In genomic region chr8:69821971-69822385, GRCm38 (mm10) we compare ENCODE assay signal across 8 mouse cellular contexts. TPM values are rescaled to one million over a fixed set of nuclear protein-coding genes. Genes with fewer than 3 reads are reported as not detected.
DNase-seq lines count a peak whose midpoint lies in the region; ATAC-seq and TF ChIP-seq lines count a peak whose summit lies in the region.

No protein-coding gene starts in this region.

- peak; percentile 71 for DNase-seq in neural tube, embryonic 11.5 days (ENCODE audit: low spot score)
- DNase-seq in neural tube, embryonic 10.5 days (ENCODE audit: extremely low spot score, low spot score), result no peak
- peak; percentile 67 to 75 for DNase-seq in kidney, postnatal 36 days
- no peak for DNase-seq in gastrocnemius, adult 18-20 months (ENCODE audit: low spot score)
- no peak for DNase-seq in cerebellum, adult 11-12 months

- H3K4me3 ChIP-seq in neural tube, embryonic 11.5 days (ENCODE audit: low read depth, low read length), result peak overlapping the region; percentile 50
- peak overlapping the region; percentile 21 for H3K4me3 ChIP-seq in bone marrow, adult 2 months (replicated peaks; ENCODE audit: control insufficient read depth, low read depth, low read length)
- H3K4me3 ChIP-seq in heart, embryonic 15.5 days, result peak overlapping the region; percentile 52
- H3K4me3 ChIP-seq in midbrain, embryonic 13.5 days (replicated peaks), result peak overlapping the region; percentile 62

- peak overlapping the region; percentile 64 for H3K9ac ChIP-seq in neural tube, embryonic 11.5 days (ENCODE audit: low read length)
- H3K9ac ChIP-seq in heart, embryonic 15.5 days, result peak overlapping the region; percentile 32
- H3K9ac ChIP-seq in midbrain, embryonic 13.5 days (replicated peaks), result peak overlapping the region; percentile 78

- H3K36me3 ChIP-seq in neural tube, embryonic 11.5 days (ENCODE audit: control insufficient read depth, insufficient read depth, low read length), result peaks cover 10% of the 10 kb centered on the region
- H3K36me3 ChIP-seq in heart, embryonic 15.5 days, result peaks cover 10% of the 10 kb centered on the region; the same call in 1 of the 2 replicates
- H3K36me3 ChIP-seq in midbrain, embryonic 13.5 days, result peaks cover 54% of the 10 kb centered on the region

- no peak overlapping the region for H3K27ac ChIP-seq in neural tube, embryonic 11.5 days (ENCODE audit: low read depth, low read length)
- no peak overlapping the region for H3K27ac ChIP-seq in bone marrow, adult 2 months (ENCODE audit: control insufficient read depth, insufficient read depth, low read depth, low read length, poor library complexity)
- H3K27ac ChIP-seq in heart, embryonic 15.5 days, result 0 out of 2 replicates have a peak overlapping the region, but pooled peaks have one; percentile 36
- H3K27ac ChIP-seq in midbrain, embryonic 13.5 days, result peak overlapping the region; percentile 79

- no peaks in the 10 kb centered on the region for H3K9me3 ChIP-seq in neural tube, embryonic 11.5 days (ENCODE audit: control insufficient read depth, low read length)
- no peaks in the 10 kb centered on the region for H3K9me3 ChIP-seq in heart, embryonic 15.5 days (replicated peaks)
- H3K9me3 ChIP-seq in midbrain, embryonic 13.5 days, result no peaks in the 10 kb centered on the region

- WGBS in neural tube, embryonic 11.5 days, result 0% methylated on average over 15 of the region's 22 CpGs
- under 1% methylated on average over 19 of the region's 22 CpGs for WGBS in bone marrow, adult 2 months
- WGBS in heart, embryonic 15.5 days, result 2% methylated on average over 14 of the region's 22 CpGs
- 0% methylated on average over 12 of the region's 22 CpGs for WGBS in midbrain, embryonic 13.5 days

- ATAC-seq in neural tube, embryonic 11.5 days (ENCODE audit: insufficient read depth, low FRiP score, low TSS enrichment), result peak; percentile 63
- ATAC-seq in heart, embryonic 15.5 days (replicated peaks; ENCODE audit: insufficient number of reproducible peaks, insufficient read depth, low FRiP score, low read depth), result peak; percentile 44; the same call in 1 of the 2 replicates
- ATAC-seq in midbrain, embryonic 13.5 days, result peak; percentile 70

- no peak for TF ChIP-seq CTCF in bone marrow, adult 2 months (IDR thresholded peaks at IDR 0.05; ENCODE audit: control insufficient read depth, insufficient read depth, low read length)

- H3K4me2 ChIP-seq in neural tube, embryonic 11.5 days (ENCODE audit: low read depth), result peak overlapping the region; percentile 77
- peak overlapping the region; percentile 75 for H3K4me2 ChIP-seq in heart, embryonic 15.5 days
- H3K4me2 ChIP-seq in midbrain, embryonic 13.5 days (replicated peaks), result peak overlapping the region; percentile 78

- H3K4me1 ChIP-seq in neural tube, embryonic 11.5 days (ENCODE audit: control insufficient read depth, insufficient read depth, low read length), result peaks cover 9% of the 10 kb centered on the region
- H3K4me1 ChIP-seq in bone marrow, adult 2 months (ENCODE audit: control insufficient read depth, insufficient read depth, low read length), result peaks cover 2% of the 10 kb centered on the region
- peaks cover 13% of the 10 kb centered on the region for H3K4me1 ChIP-seq in heart, embryonic 15.5 days (replicated peaks)
- peaks cover 41% of the 10 kb centered on the region for H3K4me1 ChIP-seq in midbrain, embryonic 13.5 days (replicated peaks)

- no peaks in the 10 kb centered on the region for H3K27me3 ChIP-seq in neural tube, embryonic 11.5 days (ENCODE audit: control insufficient read depth, insufficient read depth, low read length)
- no peaks in the 10 kb centered on the region for H3K27me3 ChIP-seq in heart, embryonic 15.5 days
- H3K27me3 ChIP-seq in midbrain, embryonic 13.5 days, result peaks cover 29% of the 10 kb centered on the region

- no peak for TF ChIP-seq POLR2A in bone marrow, adult 2 months (IDR thresholded peaks at IDR 0.05; ENCODE audit: borderline replicate concordance, control insufficient read depth, low read depth, low read length)

RNA-seq across cellular contexts. Expression of gene Lpar2, which starts 0.3 kb away (rescaled TPM):
- polyA plus RNA-seq in neural tube, embryonic 11.5 days (2014; fragmentation: Nextera tagmentation; extraction: Ambion mirVana), result 0.73 and 1.2 TPM in 2 replicates
- polyA plus RNA-seq in bone marrow, adult 2 months (2011; ENCODE audit: insufficient read depth, insufficient read length, low replicate concordance, missing spikeins), result 1.3 and 3.8 TPM in 2 replicates
- polyA plus RNA-seq in heart, embryonic 15.5 days (2015; fragmentation: Nextera tagmentation; extraction: Ambion mirVana), result 0.15 and 0.30 TPM in 2 replicates
- polyA plus RNA-seq in midbrain, embryonic 13.5 days (2015; fragmentation: Nextera tagmentation; extraction: Ambion mirVana), result 0.58 and 0.64 TPM in 2 replicates
- under 1 TPM; 0.05 to 0.07 TPM for total RNA-seq in gastrocnemius, adult 18-20 months (2021)

RNA-seq across cellular contexts. Expression of gene Pbx4, which starts 10.3 kb away (rescaled TPM):
- 28.8 and 31.2 TPM in 2 replicates for polyA plus RNA-seq in neural tube, embryonic 11.5 days (2014; fragmentation: Nextera tagmentation; extraction: Ambion mirVana)
- polyA plus RNA-seq in bone marrow, adult 2 months (2011; ENCODE audit: insufficient read depth, insufficient read length, low replicate concordance, missing spikeins), result 5.9 and 9.7 TPM in 2 replicates
- polyA plus RNA-seq in heart, embryonic 15.5 days (2015; fragmentation: Nextera tagmentation; extraction: Ambion mirVana), result 2.6 and 5.6 TPM in 2 replicates
- 59.2 and 65.0 TPM in 2 replicates for polyA plus RNA-seq in midbrain, embryonic 13.5 days (2015; fragmentation: Nextera tagmentation; extraction: Ambion mirVana)
- total RNA-seq in gastrocnemius, adult 18-20 months (2021), result not detected

RNA-seq across cellular contexts. Expression of gene Gmip, which starts 13.5 kb away (rescaled TPM):
- polyA plus RNA-seq in neural tube, embryonic 11.5 days (2014; fragmentation: Nextera tagmentation; extraction: Ambion mirVana), result 10.9 and 14.2 TPM in 2 replicates
- polyA plus RNA-seq in bone marrow, adult 2 months (2011; ENCODE audit: insufficient read depth, insufficient read length, low replicate concordance, missing spikeins), result 45.7 and 112 TPM in 2 replicates
- polyA plus RNA-seq in heart, embryonic 15.5 days (2015; fragmentation: Nextera tagmentation; extraction: Ambion mirVana), result 5.4 and 8.9 TPM in 2 replicates
- polyA plus RNA-seq in midbrain, embryonic 13.5 days (2015; fragmentation: Nextera tagmentation; extraction: Ambion mirVana), result 31.8 and 37.0 TPM in 2 replicates
- 1 to 10 TPM; 3.5 to 3.8 TPM for total RNA-seq in gastrocnemius, adult 18-20 months (2021)

RNA-seq across cellular contexts. Expression of gene Zfp866, which starts 31.0 kb away (rescaled TPM):
- 39.5 and 42.0 TPM in 2 replicates for polyA plus RNA-seq in neural tube, embryonic 11.5 days (2014; fragmentation: Nextera tagmentation; extraction: Ambion mirVana)
- polyA plus RNA-seq in bone marrow, adult 2 months (2011; ENCODE audit: insufficient read depth, insufficient read length, low replicate concordance, missing spikeins), result 10.6 and 13.5 TPM in 2 replicates
- polyA plus RNA-seq in heart, embryonic 15.5 days (2015; fragmentation: Nextera tagmentation; extraction: Ambion mirVana), result 14.7 and 21.1 TPM in 2 replicates
- 49.1 and 51.7 TPM in 2 replicates for polyA plus RNA-seq in midbrain, embryonic 13.5 days (2015; fragmentation: Nextera tagmentation; extraction: Ambion mirVana)
- 10 to 100 TPM; 14.1 to 14.4 TPM for total RNA-seq in gastrocnemius, adult 18-20 months (2021)

RNA-seq across cellular contexts. Expression of gene Atp13a1, which starts 31.0 kb away (rescaled TPM):
- 47.7 and 50.1 TPM in 2 replicates for polyA plus RNA-seq in neural tube, embryonic 11.5 days (2014; fragmentation: Nextera tagmentation; extraction: Ambion mirVana)
- polyA plus RNA-seq in bone marrow, adult 2 months (2011; ENCODE audit: insufficient read depth, insufficient read length, low replicate concordance, missing spikeins), result 22.2 and 44.4 TPM in 2 replicates
- 22.1 and 32.7 TPM in 2 replicates for polyA plus RNA-seq in heart, embryonic 15.5 days (2015; fragmentation: Nextera tagmentation; extraction: Ambion mirVana)
- 46.6 and 49.0 TPM in 2 replicates for polyA plus RNA-seq in midbrain, embryonic 13.5 days (2015; fragmentation: Nextera tagmentation; extraction: Ambion mirVana)
- total RNA-seq in gastrocnemius, adult 18-20 months (2021), result 1 to 10 TPM; 8.4 to 9.4 TPM

Comparison
In these comparisons a context has a peak if more than half of its experiments do, and no peak if none do; other contexts are left out.
1. DNase-seq: peak in neural tube, embryonic 11.5 days (single experiment) and kidney, postnatal 36 days (2 of 2); none in neural tube, embryonic 10.5 days (single experiment), gastrocnemius, adult 18-20 months (single experiment) and cerebellum, adult 11-12 months (single experiment).
2. H3K27ac ChIP-seq: peak in heart, embryonic 15.5 days (single experiment) and midbrain, embryonic 13.5 days (single experiment); none in neural tube, embryonic 11.5 days (single experiment) and bone marrow, adult 2 months (single experiment).
3. Peak in every context shown above with its lines, with median percentiles within 50 percentile points of each other: ATAC-seq, H3K4me2 ChIP-seq, H3K4me3 ChIP-seq and H3K9ac ChIP-seq.